29 mouse cellular contexts compared by ENCODE assay signal in genomic region chr3:84086921-84087320, GRCm38 (mm10). TPM values are rescaled to one million over a fixed set of nuclear protein-coding genes. Genes with fewer than 3 reads are reported as not detected.
A peak's percentile ranks its signal among the peaks of the same experiment; 100 is the strongest.
DNase-seq lines count a peak whose midpoint lies in the region; ATAC-seq lines count a peak whose summit lies in the region.
"Had no signal": no experiment of that assay in that cellular context is flagged by ENCODE, and none has a peak within 500 bp of the region (broad histone marks: within the 10 kb centered on the region; RNA-seq: fewer than 3 reads in every experiment).

No protein-coding gene starts in this region.

- peaks cover 26% of the 10 kb centered on the region for H3K4me1 ChIP-seq in midbrain, embryonic 10.5 days
- H3K4me1 ChIP-seq in midbrain, embryonic 16.5 days (ENCODE audit: control insufficient read depth, insufficient read depth, low read length) = no peaks in the 10 kb centered on the region; the same call in 1 of the 2 replicates
- H3K4me1 ChIP-seq: embryonic facial prominence, embryonic 13.5 days; forebrain, embryonic 13.5 days had no signal

- WGBS in midbrain, embryonic 10.5 days = 34% methylated on average over 2 of the region's 2 CpGs
- 32% methylated on average over 2 of the region's 2 CpGs for WGBS in midbrain, embryonic 16.5 days

- no peak overlapping the region for H3K4me2 ChIP-seq in midbrain, embryonic 16.5 days (ENCODE audit: low read length)
- H3K4me2 ChIP-seq: embryonic facial prominence, embryonic 13.5 days; forebrain, embryonic 13.5 days; heart, embryonic 11.5 days; midbrain, embryonic 12.5 days; stomach, embryonic 15.5 days had no signal

- peak overlapping the region; percentile 6; the same call in 1 of the 2 replicates for H3K27ac ChIP-seq in midbrain, embryonic 10.5 days (replicated peaks)
- no peak overlapping the region for H3K27ac ChIP-seq in midbrain, embryonic 16.5 days (ENCODE audit: low read length)
- H3K27ac ChIP-seq: embryonic facial prominence, embryonic 13.5 days; forebrain, embryonic 13.5 days; hindbrain, postnatal 0 days; kidney, postnatal 0 days; liver, embryonic 14.5 days; midbrain, embryonic 12.5 days; stomach, embryonic 15.5 days had no signal

- no peaks in the 10 kb centered on the region for H3K36me3 ChIP-seq in midbrain, embryonic 10.5 days
- no peaks in the 10 kb centered on the region for H3K36me3 ChIP-seq in midbrain, embryonic 16.5 days (ENCODE audit: control insufficient read depth, insufficient read depth, low read length)
- H3K36me3 ChIP-seq: embryonic facial prominence, embryonic 13.5 days; midbrain, embryonic 12.5 days; stomach, embryonic 15.5 days had no signal

- ATAC-seq in midbrain, embryonic 16.5 days = no peak
- ATAC-seq: forebrain, embryonic 13.5 days; hindbrain, postnatal 0 days had no signal

- no peak overlapping the region for H3K9ac ChIP-seq in midbrain, embryonic 16.5 days (ENCODE audit: low read depth, low read length)
- H3K9ac ChIP-seq: embryonic facial prominence, embryonic 13.5 days; forebrain, embryonic 13.5 days; liver, embryonic 14.5 days; midbrain, embryonic 12.5 days; stomach, embryonic 15.5 days had no signal

- no peak overlapping the region for H3K4me3 ChIP-seq in midbrain, embryonic 10.5 days
- H3K4me3 ChIP-seq in midbrain, embryonic 16.5 days (ENCODE audit: low read depth, low read length) = no peak overlapping the region
- H3K4me3 ChIP-seq: embryonic facial prominence, embryonic 13.5 days; forebrain, embryonic 13.5 days; midbrain, embryonic 12.5 days; stomach, embryonic 15.5 days had no signal

- peak; percentile 40 for DNase-seq in embryo, embryonic 10 days (ENCODE audit: low spot score)
- DNase-seq in embryo, embryonic 9.5 days (ENCODE audit: extremely low spot score) = no peak
- DNase-seq in midbrain, embryonic 10.5 days (ENCODE audit: low spot score) = peak; percentile 44
- DNase-seq in hindlimb bud, embryonic 11.5 days (ENCODE audit: extremely low spot score, low read depth, low spot score) = peak; percentile 14
- no peak for DNase-seq in urinary bladder, postnatal 10 days (ENCODE audit: low spot score)
- no peak for DNase-seq in T-cell, adult 2 months (ENCODE audit: low spot score)
- no peak for DNase-seq in kidney, postnatal 4 days
- DNase-seq: adrenal gland, postnatal 10 days; cerebellum, adult 11 months; cerebellum, adult 9-10 months; gastrocnemius, postnatal 25 days; heart, postnatal 4 days; kidney, adult 8-10 months; layer of hippocampus, adult 9-11 months; liver; lung, adult 2 months; lung, postnatal 14 days; right cerebral cortex, postnatal 25 days; thymus, postnatal 25 days had no signal

- peaks cover 4% of the 10 kb centered on the region for H3K9me3 ChIP-seq in midbrain, embryonic 10.5 days (replicated peaks)
- H3K9me3 ChIP-seq in midbrain, embryonic 16.5 days (replicated peaks; ENCODE audit: control insufficient read depth, low read length, poor library complexity, severe bottlenecking) = no peaks in the 10 kb centered on the region
- H3K9me3 ChIP-seq: stomach, embryonic 15.5 days had no signal

- H3K27me3 ChIP-seq in midbrain, embryonic 10.5 days (ENCODE audit: low read depth, poor library complexity, severe bottlenecking) = peaks cover 57% of the 10 kb centered on the region
- no peaks in the 10 kb centered on the region for H3K27me3 ChIP-seq in midbrain, embryonic 16.5 days (ENCODE audit: control insufficient read depth, insufficient read depth, low read depth, low read length)
- H3K27me3 ChIP-seq: CH12.LX; embryonic facial prominence, embryonic 13.5 days; forebrain, embryonic 13.5 days; stomach, embryonic 15.5 days had no signal

RNA-seq across cellular contexts. Expression of gene Tmem131l, which starts 46.9 kb away (rescaled TPM):
- 59.4 and 68.0 TPM in 2 replicates for polyA plus RNA-seq in midbrain, embryonic 10.5 days (2016; fragmentation: Nextera tagmentation; extraction: Ambion mirVana)
- 53.8 and 64.8 TPM in 2 replicates for polyA plus RNA-seq in midbrain, embryonic 16.5 days (2015; fragmentation: Nextera tagmentation; extraction: Ambion mirVana)

Comparison
In these comparisons a context has a peak if more than half of its experiments do, and no peak if none do; other contexts are left out.
1. DNase-seq: peak in embryo, embryonic 10 days (single experiment), midbrain, embryonic 10.5 days (single experiment) and hindlimb bud, embryonic 11.5 days (single experiment); none in embryo, embryonic 9.5 days (single experiment), urinary bladder, postnatal 10 days (single experiment), T-cell, adult 2 months (single experiment) and kidney, postnatal 4 days (0 of 2).